Mouse (Mus musculus) urinary bladder, postnatal 4 days (tissue): ENCODE measurements around the gene Cypt2.
"Not testable (repeated sequence)": the region's sequence is repeated elsewhere in the genome, so short reads cannot be mapped to it uniquely, and the experiment has no call there.

Experiments used
- DNase-seq, 2 experiments: peaks; one replicate each; pipeline ENCODE4 v3.0.0; 2021 to 2022; ENCODE audit warnings: low spot score in 2 of 2

Gene Cypt2

DNA sequence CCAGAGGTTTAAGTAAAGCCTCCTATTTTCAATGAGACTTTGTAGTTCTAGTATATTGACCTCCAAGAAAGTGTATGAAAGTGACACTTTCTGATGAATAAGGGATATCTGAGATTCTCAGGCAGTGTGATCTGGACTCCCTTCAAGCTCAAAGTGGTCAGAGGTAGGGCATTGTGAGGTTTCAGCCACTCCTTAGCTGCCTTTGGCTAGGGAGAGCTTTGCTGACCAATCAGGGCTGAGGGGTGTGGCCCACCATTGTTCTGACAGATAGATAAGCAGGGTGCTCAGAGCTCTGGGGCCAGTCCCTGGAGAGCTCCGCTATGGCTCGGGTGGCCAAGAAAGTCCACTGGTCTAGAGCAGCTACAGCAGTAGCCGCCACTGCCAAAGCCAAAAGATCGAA is at the start of gene Cypt2:
Cypt2 (plus strand) TSS at position 301 of the 400 bp plus-strand sequence.
- not testable (repeated sequence) for DNase-seq

DNA sequence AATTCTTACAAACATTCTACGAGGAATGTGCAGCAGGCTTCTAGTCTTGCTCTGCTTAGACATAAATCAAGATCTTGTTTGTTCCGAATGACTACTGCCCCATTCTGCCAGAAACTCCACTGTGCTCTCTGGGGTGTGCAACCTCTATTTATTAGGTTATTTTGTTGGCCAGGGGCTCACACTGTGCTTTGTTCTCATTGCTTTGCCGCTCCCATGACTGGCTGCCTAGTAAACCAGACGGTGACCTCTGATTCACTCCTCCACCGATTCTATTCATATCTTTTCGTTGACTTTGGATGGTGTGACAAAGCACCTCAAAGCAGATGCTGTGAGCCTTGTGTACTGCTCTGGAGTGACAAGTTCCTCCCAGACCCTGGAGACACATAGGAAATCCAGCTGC is 46.7 kb downstream of the Cypt2 start:
- DNase-seq: no peak
